13 mouse cellular contexts compared by ENCODE assay signal in the genomic region with DNA sequence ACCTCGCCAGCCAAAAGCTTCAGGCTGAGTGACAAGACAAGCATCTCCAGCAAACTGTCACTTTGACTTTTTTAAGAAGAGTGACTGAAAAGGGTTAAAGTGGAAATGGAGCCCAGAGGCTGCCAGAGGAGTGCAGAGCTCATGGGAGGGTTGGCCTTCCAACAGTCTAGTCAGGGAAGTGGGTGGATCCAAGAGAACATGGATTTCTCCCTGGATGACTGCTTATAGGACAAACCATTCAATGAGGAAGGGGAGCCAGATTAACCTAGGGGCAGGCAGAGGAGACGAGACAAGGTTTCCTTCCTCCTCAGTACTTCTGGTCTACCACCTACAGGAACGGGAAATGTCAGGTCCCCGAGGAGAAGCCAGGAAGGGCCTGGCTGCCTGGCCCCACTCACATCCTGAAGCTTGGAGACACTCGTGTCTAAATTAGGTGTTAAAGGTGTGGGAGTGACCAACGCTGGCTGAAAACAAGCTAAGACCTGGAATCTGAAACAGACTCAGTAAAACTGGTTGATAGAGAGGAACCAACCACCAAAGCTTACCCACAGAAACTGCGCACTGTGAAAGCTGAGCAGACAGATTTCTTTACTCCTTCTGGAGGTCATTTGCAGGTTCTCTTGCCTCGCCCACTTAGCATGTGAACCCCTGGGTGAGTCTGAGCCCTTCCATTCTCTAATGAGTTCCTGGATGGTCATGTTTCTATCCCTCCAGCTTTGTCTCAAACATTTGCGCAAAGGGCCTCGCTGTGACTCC.
DNase-seq lines count a peak whose midpoint lies in the region; ATAC-seq and TF ChIP-seq lines count a peak whose summit lies in the region.
"Had no signal": no experiment of that assay in that cellular context is flagged by ENCODE, and none has a peak within 500 bp of the region (broad histone marks: within the 10 kb centered on the region; RNA-seq: fewer than 3 reads in every experiment).

No protein-coding gene starts in this region.

- no peak for TF ChIP-seq CTCF in gastrocnemius, adult 2 months (IDR thresholded peaks at IDR 0.05)

- no peak overlapping the region for H3K9ac ChIP-seq in heart, embryonic 15.5 days
- H3K9ac ChIP-seq: forebrain, embryonic 13.5 days; hindbrain, embryonic 13.5 days; lung, embryonic 15.5 days had no signal

- no peak overlapping the region for H3K4me3 ChIP-seq in gastrocnemius, adult 2 months
- H3K4me3 ChIP-seq in heart, embryonic 15.5 days, result no peak overlapping the region
- H3K4me3 ChIP-seq: forebrain, embryonic 13.5 days; hindbrain, embryonic 13.5 days; lung, embryonic 15.5 days had no signal

- ATAC-seq in heart, embryonic 15.5 days (replicated peaks; ENCODE audit: insufficient number of reproducible peaks, insufficient read depth, low FRiP score, low read depth), result no peak; the same call in 1 of the 2 replicates
- ATAC-seq: forebrain, embryonic 13.5 days; Patski had no signal

- peak overlapping the region; percentile 69 for H3K27ac ChIP-seq in gastrocnemius, adult 2 months
- peak overlapping the region; percentile 20; the same call in 1 of the 2 replicates for H3K27ac ChIP-seq in heart, embryonic 15.5 days
- H3K27ac ChIP-seq: forebrain, embryonic 13.5 days; hindbrain, embryonic 13.5 days; lung, embryonic 15.5 days had no signal

- H3K4me2 ChIP-seq in heart, embryonic 15.5 days, result no peak overlapping the region
- H3K4me2 ChIP-seq: forebrain, embryonic 13.5 days; hindbrain, embryonic 13.5 days; lung, embryonic 15.5 days had no signal

- H3K9me3 ChIP-seq in heart, embryonic 15.5 days (replicated peaks), result no peaks in the 10 kb centered on the region
- H3K9me3 ChIP-seq: forebrain, embryonic 13.5 days; hindbrain, embryonic 13.5 days; lung, embryonic 15.5 days had no signal

- intact Hi-C loops in gastrocnemius, adult 2 months (cut with DNase I), result no loop called here

- no peaks in the 10 kb centered on the region; the same call in 1 of the 2 replicates for H3K36me3 ChIP-seq in heart, embryonic 15.5 days
- H3K36me3 ChIP-seq: hindbrain, embryonic 13.5 days; lung, embryonic 15.5 days had no signal

- DNase-seq in gastrocnemius, adult 2 months, result no peak
- DNase-seq in gastrocnemius, postnatal 25 days, result no peak
- DNase-seq in adipocyte (ENCODE audit: low spot score), result peak; percentile 16
- DNase-seq in kidney, postnatal 36 days, result peak; percentile 42 to 74
- no peak for DNase-seq in urinary bladder, postnatal 4 days (ENCODE audit: low spot score in 2 of 2)
- DNase-seq in urinary bladder, adult 18-20 months (ENCODE audit: low spot score in 2 of 2), result no peak
- DNase-seq in urinary bladder, postnatal 36 days (ENCODE audit: low spot score in 2 of 2), result no peak
- DNase-seq: layer of hippocampus, postnatal 36 days had no signal

- 73% methylated on average over 10 of the region's 10 CpGs for WGBS in heart, embryonic 15.5 days

- H3K4me1 ChIP-seq in heart, embryonic 15.5 days (replicated peaks), result peaks cover 6% of the 10 kb centered on the region; the same call in 1 of the 2 replicates
- H3K4me1 ChIP-seq: forebrain, embryonic 13.5 days; hindbrain, embryonic 13.5 days had no signal

- H3K27me3 ChIP-seq in heart, embryonic 15.5 days, result no peaks in the 10 kb centered on the region
- H3K27me3 ChIP-seq: forebrain, embryonic 13.5 days; hindbrain, embryonic 13.5 days; lung, embryonic 15.5 days; Patski had no signal

Comparison
In these comparisons a context has a peak if more than half of its experiments do, and no peak if none do; other contexts are left out.
1. DNase-seq: peak in adipocyte (single experiment) and kidney, postnatal 36 days (2 of 2); none in gastrocnemius, adult 2 months (single experiment), gastrocnemius, postnatal 25 days (single experiment), urinary bladder, postnatal 4 days (0 of 2), urinary bladder, adult 18-20 months (0 of 2) and urinary bladder, postnatal 36 days (0 of 2).